Mouse (Mus musculus) c-Kit-positive CD71-positive TER-119-positive erythroid progenitor cells, embryonic 14.5 days (primary cell): ENCODE data around the gene Tecta.

ENCODE experiments used
- DNase-seq: peaks from one replicate; pipeline ENCODE4 v3.0.0-alpha.2; 2013; ENCODE audit warnings: low spot score

The Tecta gene

GRCm38 (mm10) chr9:42399829-42400228, at the start of gene Tecta:
Tecta (minus strand) TSS chr9:42399929.
- no peak for DNase-seq

- no peak for DNase-seq
Observed at GRCm38 (mm10) chr9:42449043-42449442, 49.3 kb upstream of the Tecta start.

- DNase-seq = no peak
Observed at GRCm38 (mm10) chr9:42442100-42442499, 42.4 kb upstream of the Tecta start.

GRCm38 (mm10) chr9:42441234-42441633, 41.5 kb upstream of the Tecta start:
- no peak for DNase-seq

GRCm38 (mm10) chr9:42439446-42439845, 39.7 kb upstream of the Tecta start:
- DNase-seq = no peak

GRCm38 (mm10) chr9:42432155-42432554, 32.4 kb upstream of the Tecta start:
- DNase-seq = no peak

GRCm38 (mm10) chr9:42431606-42432005, 31.9 kb upstream of the Tecta start:
- DNase-seq = no peak

- DNase-seq = no peak
Observed at GRCm38 (mm10) chr9:42428060-42428924, 28.6 kb upstream of the Tecta start.

- DNase-seq = no peak
Observed at GRCm38 (mm10) chr9:42426661-42427358, 27.1 kb upstream of the Tecta start.

- no peak for DNase-seq
Observed at GRCm38 (mm10) chr9:42423649-42424048, 23.9 kb upstream of the Tecta start.

GRCm38 (mm10) chr9:42419687-42420086, 20.0 kb upstream of the Tecta start:
- no peak for DNase-seq

- DNase-seq = no peak
Observed at GRCm38 (mm10) chr9:42418786-42419185, 19.1 kb upstream of the Tecta start.

GRCm38 (mm10) chr9:42417352-42417952, 17.7 kb upstream of the Tecta start:
- no peak for DNase-seq

GRCm38 (mm10) chr9:42415184-42415583, 15.5 kb upstream of the Tecta start:
- DNase-seq = no peak

GRCm38 (mm10) chr9:42413345-42413744, 13.6 kb upstream of the Tecta start:
- no peak for DNase-seq

- no peak for DNase-seq
Observed at GRCm38 (mm10) chr9:42411296-42411695, 11.6 kb upstream of the Tecta start.

GRCm38 (mm10) chr9:42405736-42406135, 6.0 kb upstream of the Tecta start:
- DNase-seq = no peak

- no peak for DNase-seq
Observed at GRCm38 (mm10) chr9:42401486-42401885, 1.8 kb upstream of the Tecta start.

GRCm38 (mm10) chr9:42396141-42396540, 3.6 kb downstream of the Tecta start:
- DNase-seq = no peak

GRCm38 (mm10) chr9:42394903-42395302, 4.8 kb downstream of the Tecta start:
- no peak for DNase-seq

GRCm38 (mm10) chr9:42394321-42394720, 5.4 kb downstream of the Tecta start:
- DNase-seq = no peak

GRCm38 (mm10) chr9:42392927-42393326, 6.8 kb downstream of the Tecta start:
- no peak for DNase-seq

GRCm38 (mm10) chr9:42388490-42388889, 11.2 kb downstream of the Tecta start:
- no peak for DNase-seq
